Mouse (Mus musculus) yolk sac, embryonic 10.5 days (tissue): Measurements from ENCODE around the gene Scp2.
A peak's percentile ranks its signal among the peaks of the same experiment; 100 is the strongest.

Experiments used
- DNase-seq: peaks from one replicate; pipeline ENCODE4 v3.0.0-alpha.2; 2017; ENCODE audit warnings: low spot score

The Scp2 gene

GRCm38 (mm10) chr4:108059601-108060379 lies 85.0 kb downstream of the Scp2 start:
- DNase-seq: no peak

- DNase-seq: no peak
Observed at GRCm38 (mm10) chr4:108058166-108058565, 86.6 kb downstream of the Scp2 start.

- no peak for DNase-seq
Observed at GRCm38 (mm10) chr4:108057247-108057646, 87.6 kb downstream of the Scp2 start.

GRCm38 (mm10) chr4:108055873-108056272 lies 88.9 kb downstream of the Scp2 start:
- DNase-seq: no peak

- DNase-seq: peak; percentile 57
Observed at GRCm38 (mm10) chr4:108052673-108053072, 92.1 kb downstream of the Scp2 start.

- no peak for DNase-seq
Observed at GRCm38 (mm10) chr4:108051687-108052274, 93.0 kb downstream of the Scp2 start.

GRCm38 (mm10) chr4:108046136-108046535 lies 98.7 kb downstream of the Scp2 start:
- no peak for DNase-seq

- no peak for DNase-seq
Observed at GRCm38 (mm10) chr4:108045136-108046107, 99.4 kb downstream of the Scp2 start.

- no peak for DNase-seq
Observed at GRCm38 (mm10) chr4:108037027-108037426, 107.8 kb downstream of the Scp2 start.

GRCm38 (mm10) chr4:108033041-108033764 lies 111.6 kb downstream of the Scp2 start:
- DNase-seq: no peak

- no peak for DNase-seq
Observed at GRCm38 (mm10) chr4:108032352-108032849, 112.4 kb downstream of the Scp2 start.

GRCm38 (mm10) chr4:108031502-108032351 lies 113.1 kb downstream of the Scp2 start:
- no peak for DNase-seq

- DNase-seq: no peak
Observed at GRCm38 (mm10) chr4:108030888-108031501, 113.8 kb downstream of the Scp2 start.

GRCm38 (mm10) chr4:108026193-108026592 lies 118.6 kb downstream of the Scp2 start:
- no peak for DNase-seq

- peak; percentile 75 for DNase-seq
Observed at GRCm38 (mm10) chr4:108025269-108025668, 119.5 kb downstream of the Scp2 start.

GRCm38 (mm10) chr4:108024641-108025040 lies 120.2 kb downstream of the Scp2 start:
- DNase-seq: no peak

- DNase-seq: no peak
Observed at GRCm38 (mm10) chr4:108023186-108023585, 121.6 kb downstream of the Scp2 start.

GRCm38 (mm10) chr4:108020178-108020577 lies 124.6 kb downstream of the Scp2 start:
- no peak for DNase-seq

GRCm38 (mm10) chr4:108018961-108019921 lies 125.6 kb downstream of the Scp2 start:
- DNase-seq: no peak
